Mouse (Mus musculus): Measurements from ENCODE around the gene Olfr532.

GRCm38 (mm10) chr7:140443141-140443540 lies 21.7 kb upstream of the Olfr532 start:
- TF ChIP-seq POLR2A (IDR thresholded peaks at IDR 0.05; ENCODE audit: borderline replicate concordance, control insufficient read depth, low read depth, low read length) (no peak), CTCF (IDR thresholded peaks at IDR 0.05; ENCODE audit: control insufficient read depth, insufficient read depth, low read length) (no peak)
